10 mouse cellular contexts compared by ENCODE assay signal in the genomic region with DNA sequence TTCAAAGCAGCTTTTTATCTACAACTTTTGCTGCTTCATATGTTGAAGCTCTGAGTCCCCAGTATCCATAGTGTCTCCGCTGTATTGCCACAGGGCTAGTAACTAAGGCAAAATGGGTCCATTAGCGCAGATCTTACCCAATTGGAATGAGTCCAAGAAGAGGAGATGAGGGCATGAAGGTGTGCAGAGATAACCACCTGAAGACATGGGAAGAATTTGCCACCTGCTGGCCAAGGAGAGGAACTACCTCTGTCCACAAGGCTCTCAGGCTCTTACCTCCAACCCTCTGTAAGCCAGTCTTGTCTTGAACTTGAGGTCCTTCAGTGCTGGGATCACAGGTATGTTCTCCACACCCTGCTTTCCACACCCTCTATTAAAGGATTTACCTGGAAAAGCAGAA. TPM values are rescaled to one million over a fixed set of nuclear protein-coding genes. Genes with fewer than 3 reads are reported as not detected.
DNase-seq lines count a peak whose midpoint lies in the region; ATAC-seq and TF ChIP-seq lines count a peak whose summit lies in the region.
"Had no signal": no experiment of that assay in that cellular context is flagged by ENCODE, and none has a peak within 500 bp of the region (broad histone marks: within the 10 kb centered on the region; RNA-seq: fewer than 3 reads in every experiment).

No protein-coding gene starts in this region.

- ATAC-seq in activated CD4-positive, CD25-positive, alpha-beta regulatory T cell, adult 4 months: no peak
- no peak for ATAC-seq in forebrain, embryonic 15.5 days (replicated peaks)

- no peaks in the 10 kb centered on the region for H3K36me3 ChIP-seq in forebrain, embryonic 15.5 days

- H3K4me2 ChIP-seq in forebrain, embryonic 15.5 days (replicated peaks): no peak overlapping the region

- DNase-seq in adrenal gland, adult 18-20 months (ENCODE audit: low spot score in 2 of 2): peak; percentile 6 to 18
- no peak for DNase-seq in adrenal gland, postnatal 4 days (ENCODE audit: low spot score in 2 of 2)
- peak in 1 of 2 experiments; percentile 9 for DNase-seq in layer of hippocampus, adult 2 months (ENCODE audit: low spot score in 2 of 2)
- no peak for DNase-seq in layer of hippocampus, adult 9-11 months
- peak; percentile 5 for DNase-seq in c-Kit-positive CD71-negative TER-119-negative erythroid progenitor cells, embryonic 14.5 days (ENCODE audit: low read depth)
- DNase-seq in lung, postnatal 14 days: peak; percentile 3

- no peaks in the 10 kb centered on the region for H3K4me1 ChIP-seq in forebrain, embryonic 15.5 days

- H3K27me3 ChIP-seq in forebrain, embryonic 15.5 days: no peaks in the 10 kb centered on the region

- WGBS in forebrain, embryonic 15.5 days: 73% methylated on average over 2 of the region's 2 CpGs

- no peaks in the 10 kb centered on the region for H3K9me3 ChIP-seq in forebrain, embryonic 15.5 days

- H3K9ac ChIP-seq in forebrain, embryonic 15.5 days (replicated peaks): no peak overlapping the region

- TF ChIP-seq CTCF in layer of hippocampus, adult 2 months (conservative IDR thresholded peaks at IDR 0.05): peak; percentile 73

- no peak overlapping the region for H3K27ac ChIP-seq in layer of hippocampus, adult 2 months
- no peak overlapping the region for H3K27ac ChIP-seq in forebrain, embryonic 15.5 days (replicated peaks)

- no peak overlapping the region for H3K4me3 ChIP-seq in layer of hippocampus, adult 2 months
- H3K4me3 ChIP-seq in forebrain, embryonic 15.5 days: no peak overlapping the region

RNA-seq across cellular contexts. Expression of gene BC025446, which starts 27.1 kb away (rescaled TPM):
- total RNA-seq in adrenal gland, adult 18-20 months (2021): not detected
- 1 to 10 TPM; 1.8 to 3.7 TPM for total RNA-seq in adrenal gland, postnatal 4 days (2021)
- total RNA-seq in layer of hippocampus, adult 2 months (2021): not detected
- polyA plus RNA-seq in activated CD4-positive, CD25-positive, alpha-beta regulatory T cell, adult 4 months (2017; shearing (Covaris generic)): not detected
- polyA plus RNA-seq in forebrain, embryonic 15.5 days (2015; fragmentation: Nextera tagmentation; extraction: Ambion mirVana): not detected in 2 replicates
- total RNA-seq: heart, postnatal 10 days had no signal
- polyA plus RNA-seq: neural tube, embryonic 14.5 days had no signal

RNA-seq across cellular contexts. Expression of gene Ly6g, which starts 34.1 kb away (rescaled TPM):
- total RNA-seq in adrenal gland, adult 18-20 months (2021): not detected
- total RNA-seq in adrenal gland, postnatal 4 days (2021): 1 to 10 TPM in 1 of 2 experiments, under 1 TPM in 1; 0.70 to 2.6 TPM
- total RNA-seq in layer of hippocampus, adult 2 months (2021): not detected
- not detected for polyA plus RNA-seq in activated CD4-positive, CD25-positive, alpha-beta regulatory T cell, adult 4 months (2017; shearing (Covaris generic))
- not detected in 2 replicates for polyA plus RNA-seq in forebrain, embryonic 15.5 days (2015; fragmentation: Nextera tagmentation; extraction: Ambion mirVana)
- total RNA-seq: heart, postnatal 10 days had no signal
- polyA plus RNA-seq: neural tube, embryonic 14.5 days had no signal

Comparison
In these comparisons a context has a peak if more than half of its experiments do, and no peak if none do; other contexts are left out.
1. DNase-seq: peak in adrenal gland, adult 18-20 months (2 of 2), c-Kit-positive CD71-negative TER-119-negative erythroid progenitor cells, embryonic 14.5 days (single experiment) and lung, postnatal 14 days (single experiment); none in adrenal gland, postnatal 4 days (0 of 2) and layer of hippocampus, adult 9-11 months (single experiment).